Mouse (Mus musculus) layer of hippocampus, adult 6 months (tissue): ENCODE data around the gene Rab12. TPM values are rescaled to one million over a fixed set of nuclear protein-coding genes. Genes with fewer than 3 reads are reported as not detected.

ENCODE experiments used
- long read RNA-seq, 2 experiments: library from polyadenylated mRNA; unstranded; transcript quantifications; one replicate each; pipeline ENCODE4 v2.0.0; 2019 to 2020
- polyA plus RNA-seq: library from polyadenylated mRNA; unstranded; fragments of <200 nt; fragmentation: Nextera tagmentation; gene quantifications from 2 replicates; pipeline ENCODE4 v1.2.3, GENCODE M21; 2021

The Rab12 gene
- polyA plus RNA-seq: 17.6 and 24.7 TPM in 2 replicates
- long read RNA-seq, experiment 1, transcript Rab12-205 (6 exons, 2,010 nt): major isoform, 5 of 31 reads
- long read RNA-seq, experiment 1, partial matches to known transcripts: 14 of 31 reads
- long read RNA-seq, experiment 1, other reads (novel, unspliced or antisense): 12 of 31 reads
- long read RNA-seq, experiment 2, transcript Rab12-205 (6 exons, 2,010 nt): major isoform, 16 of 24 reads
- long read RNA-seq, experiment 2, partial matches to known transcripts: 2 of 24 reads
- long read RNA-seq, experiment 2, other reads (novel, unspliced or antisense): 6 of 24 reads

DNA sequence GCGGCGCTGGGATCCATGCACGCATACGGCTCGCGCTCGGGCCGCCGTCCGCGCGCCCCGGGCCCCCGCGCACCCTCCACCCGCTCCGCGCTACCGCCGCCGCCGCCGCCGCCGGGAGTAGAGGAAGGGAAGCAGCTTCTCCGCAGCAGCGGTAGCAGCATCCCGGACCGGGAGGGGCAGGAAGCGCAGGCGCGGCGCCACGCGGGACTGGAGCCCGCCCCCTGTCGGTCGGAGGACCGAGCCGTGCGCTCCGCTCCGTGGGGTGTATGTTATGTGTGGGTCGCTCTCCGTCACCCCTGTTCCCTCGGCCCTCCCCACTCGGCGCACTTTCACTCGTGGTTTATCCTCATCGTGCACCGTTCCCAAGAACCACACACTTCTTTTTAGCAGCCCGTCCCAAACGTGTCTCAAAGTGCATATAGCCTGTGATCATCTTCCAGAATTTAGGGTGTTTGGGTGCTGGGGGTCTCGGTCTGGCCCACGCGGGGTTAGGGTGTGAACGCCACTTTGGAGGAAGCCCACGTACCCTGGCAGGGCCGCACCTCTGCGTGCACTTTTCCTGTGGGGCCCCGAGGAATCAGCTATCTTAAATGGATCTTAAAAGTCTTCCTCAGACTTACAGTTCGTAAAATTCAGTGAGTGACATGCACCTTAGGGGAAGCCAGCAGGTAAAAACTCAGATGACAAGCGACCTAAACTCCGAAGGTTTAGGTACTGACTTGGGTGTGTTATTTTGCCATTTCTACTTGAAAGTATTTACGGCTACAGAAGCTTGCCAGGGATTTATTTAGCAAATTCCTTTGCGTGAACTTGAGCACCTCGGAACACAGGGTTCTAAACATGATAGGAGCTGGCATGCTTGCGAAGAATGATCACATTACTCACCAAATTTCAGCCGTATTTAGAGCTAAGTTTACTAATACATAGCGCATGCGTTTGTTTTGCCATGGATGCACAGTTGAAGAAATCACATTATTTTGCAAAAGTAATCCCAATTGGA lies at the start of gene Rab12:
Rab12 (minus strand) TSS at position 176 of the 1,000 bp plus-strand sequence.

GRCm38 (mm10) chr17:66449460-66450341 lies 69.8 kb downstream of the Rab12 start, which contains the start of gene Mtcl1:
Mtcl1 (minus strand) TSS chr17:66449750.

Other genes starting within 250 kb of the Rab12 start
- 3.7 and 4.0 TPM in 2 replicates for gene Mtcl1, start 70.0 kb downstream of the Rab12 start, polyA plus RNA-seq
- not detected in 2 replicates for gene Themis3, start 74.9 kb upstream of the Rab12 start, polyA plus RNA-seq